Mouse (Mus musculus) heart, embryonic 15.5 days (tissue): ENCODE data around the gene Dnah8. TPM values are rescaled to one million over a fixed set of nuclear protein-coding genes. Genes with fewer than 3 reads are reported as not detected.

Source experiments
- ATAC-seq: fragments of 200-750 bp; cut with Nextera tagmentation; replicated peaks from 2 replicates; pipeline ENCODE4 v1.8.0; 2017; ENCODE audit warnings: low read depth, moderate TSS enrichment; ENCODE audit not compliant: insufficient number of reproducible peaks, insufficient read depth, low FRiP score
- H3K27ac ChIP-seq: fragments of 300-500 bp; sonication (generic); 2 replicates; pipeline ENCODE4 v1.5.1; 2015; ENCODE audit warnings: mild to moderate bottlenecking, inconsistent platforms
- H3K27me3 ChIP-seq: fragments of 300-500 bp; sonication (generic); 2 replicates; pipeline ENCODE4 v1.6.1; 2015; ENCODE audit warnings: inconsistent platforms
- H3K36me3 ChIP-seq: fragments of 300-500 bp; sonication (generic); 2 replicates; pipeline ENCODE4 v1.6.1; 2015; ENCODE audit warnings: mild to moderate bottlenecking, inconsistent platforms
- H3K4me1 ChIP-seq: fragments of 300-500 bp; sonication (generic); replicated peaks from 2 replicates; pipeline ENCODE4 v1.6.1; 2015; ENCODE audit warnings: inconsistent platforms
- H3K4me2 ChIP-seq: fragments of 300-500 bp; sonication (generic); 2 replicates; pipeline ENCODE4 v1.6.1; 2015; ENCODE audit warnings: inconsistent platforms, mild to moderate bottlenecking, moderate library complexity
- H3K4me3 ChIP-seq: fragments of 300-500 bp; sonication (generic); 2 replicates; pipeline ENCODE4 v1.5.1; 2015; ENCODE audit warnings: mild to moderate bottlenecking, inconsistent platforms
- H3K9ac ChIP-seq: fragments of 300-500 bp; sonication (generic); 2 replicates; pipeline ENCODE4 v1.6.1; 2015; ENCODE audit warnings: mild to moderate bottlenecking, inconsistent platforms
- H3K9me3 ChIP-seq: fragments of 300-500 bp; sonication (generic); replicated peaks from 2 replicates; pipeline ENCODE4 v1.6.1; 2016; ENCODE audit warnings: inconsistent platforms
- WGBS: fragments of 180-500 bp; shearing (Covaris S2); methylation state at CpG from one replicate; pipeline ENCODE4 v1.1.7; 2015; ENCODE audit warnings: mixed read lengths; 5-methylcytosine and 5-hydroxymethylcytosine counted together
- polyA plus RNA-seq: library from polyadenylated mRNA; unstranded; fragments of >200 nt; fragmentation: Nextera tagmentation; extraction: Ambion mirVana; gene quantifications from 2 replicates; pipeline ENCODE4 v1.2.1, GENCODE M21; 2015

Dnah8 gene
- polyA plus RNA-seq, 1 experiment from 2014 or later, result 1.3 TPM

DNA sequence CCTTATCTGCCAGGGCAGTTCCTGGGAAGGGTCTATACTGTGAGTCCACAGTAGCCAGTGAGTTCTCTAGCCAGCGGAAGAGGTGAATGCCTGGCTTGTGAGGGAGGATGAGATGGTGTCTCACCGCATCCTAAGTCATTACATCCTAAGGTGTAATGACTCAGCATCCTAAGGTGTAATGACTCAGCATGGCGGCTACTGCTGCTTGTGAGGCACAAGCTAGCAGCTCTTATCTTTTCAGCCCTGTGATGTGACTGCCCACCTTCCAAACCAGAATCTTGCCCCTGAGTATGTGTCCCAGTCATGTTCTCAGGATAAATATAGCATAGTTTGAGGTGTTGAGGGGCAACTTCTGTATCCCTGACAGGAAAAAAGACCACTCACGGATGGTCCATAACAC is 211.3 kb downstream of the Dnah8 start:
- 69% methylated on average over 4 of the region's 4 CpGs for WGBS
- Histone ChIP-seq H3K27ac (0 out of 2 replicates have a peak overlapping the region, but pooled peaks have one; percentile 20), H3K9me3 (no peaks in the 10 kb centered on the region), H3K4me1 (peaks cover 4% of the 10 kb centered on the region; the same call in 1 of the 2 replicates), H3K4me3 (no peak overlapping the region), H3K36me3 (no peaks in the 10 kb centered on the region), H3K4me2 (no peak overlapping the region), H3K9ac (no peak overlapping the region), H3K27me3 (no peaks in the 10 kb centered on the region)
- ATAC-seq, result no peak

DNA sequence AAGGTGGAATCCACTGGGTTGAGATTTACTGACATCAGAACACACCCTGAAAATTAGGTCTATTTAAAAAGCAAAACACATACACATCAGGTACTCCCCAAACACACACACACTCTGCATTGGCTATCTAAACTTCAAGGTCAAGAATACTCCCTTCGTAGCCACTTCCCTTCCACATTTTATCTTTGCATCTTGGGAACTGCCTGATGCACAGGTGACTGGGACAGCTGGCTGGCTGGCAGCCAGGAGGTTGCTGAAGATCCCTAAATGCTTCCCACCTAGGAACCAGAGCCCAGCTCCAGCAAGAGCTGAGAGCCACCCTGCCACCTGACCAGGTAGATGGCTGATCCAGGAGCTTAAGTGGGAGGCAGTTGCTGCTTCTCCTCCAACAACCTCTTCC is 212.9 kb downstream of the Dnah8 start:
- no peak for ATAC-seq
- Histone ChIP-seq H3K36me3 (no peaks in the 10 kb centered on the region), H3K9me3 (no peaks in the 10 kb centered on the region), H3K27ac (no peak overlapping the region), H3K4me1 (peaks cover 4% of the 10 kb centered on the region; the same call in 1 of the 2 replicates), H3K9ac (no peak overlapping the region), H3K27me3 (no peaks in the 10 kb centered on the region), H3K4me2 (no peak overlapping the region), H3K4me3 (no peak overlapping the region)
- WGBS, result 61% methylated on average over 1 of the region's 1 CpGs

DNA sequence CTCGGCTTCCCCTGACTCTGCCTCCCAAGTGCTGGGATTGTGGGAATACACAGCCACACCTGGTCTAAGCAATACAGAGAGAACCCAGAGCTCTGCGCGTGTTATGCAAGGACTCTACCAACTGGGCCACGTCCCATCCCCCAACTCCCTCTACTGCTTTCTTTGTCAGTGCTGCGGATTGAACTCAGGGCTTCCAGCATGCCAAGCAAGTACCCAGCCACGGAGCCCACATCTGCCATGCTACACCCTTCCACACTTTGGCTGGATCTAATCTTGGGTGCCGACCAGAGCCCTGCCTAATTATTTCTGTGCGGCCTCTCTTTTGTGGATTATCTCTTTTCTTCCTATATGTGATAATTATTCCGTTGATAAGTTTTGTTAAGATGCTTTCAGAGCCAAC is 215.9 kb downstream of the Dnah8 start:
- Histone ChIP-seq H3K4me2 (no peak overlapping the region), H3K9me3 (no peaks in the 10 kb centered on the region), H3K4me3 (no peak overlapping the region), H3K9ac (no peak overlapping the region), H3K36me3 (no peaks in the 10 kb centered on the region), H3K27me3 (no peaks in the 10 kb centered on the region), H3K4me1 (no peaks in the 10 kb centered on the region), H3K27ac (no peak overlapping the region)
- 66% methylated on average over 9 of the region's 9 CpGs for WGBS
- no peak for ATAC-seq

DNA sequence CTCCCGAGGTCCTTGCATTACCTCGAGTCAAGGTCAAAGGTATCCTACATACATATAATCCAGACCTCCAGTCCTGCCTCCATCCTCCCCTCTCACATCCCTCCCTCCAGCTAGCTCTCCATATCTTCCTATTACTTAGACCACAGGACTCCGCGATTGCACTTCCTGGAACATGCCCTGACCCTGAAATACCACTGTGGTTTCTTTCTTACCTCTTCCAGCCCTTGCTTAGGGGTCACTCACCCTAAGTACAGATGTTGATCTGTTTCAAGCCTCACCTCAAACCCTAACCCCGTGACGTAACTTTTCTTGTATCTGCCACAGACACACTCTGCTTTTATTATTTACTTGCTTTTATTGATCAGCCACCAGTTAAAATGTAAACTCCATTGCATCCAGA is 218.2 kb downstream of the Dnah8 start:
- Histone ChIP-seq H3K27ac (no peak overlapping the region), H3K9ac (no peak overlapping the region), H3K27me3 (no peaks in the 10 kb centered on the region), H3K9me3 (no peaks in the 10 kb centered on the region), H3K4me1 (no peaks in the 10 kb centered on the region), H3K4me2 (no peak overlapping the region), H3K36me3 (no peaks in the 10 kb centered on the region), H3K4me3 (no peak overlapping the region)
- no peak for ATAC-seq
- WGBS, result 69% methylated on average over 6 of the region's 6 CpGs

DNA sequence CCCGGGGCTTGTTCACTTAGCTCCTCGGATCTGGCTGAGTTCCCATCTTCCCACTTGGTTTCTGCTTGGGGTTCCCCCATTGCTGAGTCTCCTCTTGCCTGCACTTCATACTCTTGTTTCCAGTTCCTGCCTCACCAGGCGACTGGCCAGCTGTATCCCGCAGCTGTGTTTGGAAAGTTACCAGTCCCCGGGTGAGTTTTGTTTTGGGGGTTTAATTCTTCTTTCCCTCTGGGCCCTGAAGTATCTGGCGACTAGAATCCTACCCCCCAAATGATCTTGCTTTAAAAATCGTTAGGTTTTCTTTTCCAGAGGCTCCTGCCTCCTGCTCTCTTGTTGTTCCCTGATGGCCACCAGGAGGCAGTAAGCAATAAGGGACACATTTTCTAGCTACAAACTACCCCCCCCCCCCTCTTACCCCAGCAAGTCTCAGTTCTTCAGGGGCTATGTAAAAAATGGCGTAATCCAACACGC is 220.2 kb downstream of the Dnah8 start:
- Histone ChIP-seq H3K4me3 (no peak overlapping the region), H3K9ac (no peak overlapping the region), H3K36me3 (no peaks in the 10 kb centered on the region), H3K9me3 (no peaks in the 10 kb centered on the region), H3K4me1 (no peaks in the 10 kb centered on the region), H3K27me3 (no peaks in the 10 kb centered on the region), H3K27ac (no peak overlapping the region), H3K4me2 (no peak overlapping the region)
- WGBS, result 41% methylated on average over 9 of the region's 9 CpGs
- ATAC-seq, result no peak

DNA sequence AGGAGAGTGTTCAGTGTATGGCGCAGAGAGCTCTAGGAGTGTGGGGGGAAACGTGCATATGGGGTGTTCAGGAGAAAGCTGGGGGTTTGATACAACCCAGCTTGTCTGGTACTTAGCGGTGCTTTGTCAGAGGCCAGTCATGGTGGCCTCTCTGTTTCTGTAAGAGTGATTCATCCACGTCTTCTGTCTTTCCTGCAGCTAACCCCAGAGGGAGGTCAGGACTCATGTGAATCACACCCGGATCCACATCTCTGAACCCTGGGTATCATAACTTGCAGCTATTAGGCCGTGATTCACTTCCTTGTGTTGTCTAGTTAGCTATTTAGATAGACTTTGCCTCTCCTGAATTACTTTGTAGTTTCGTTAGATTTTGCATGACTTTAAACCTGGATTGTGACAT is 223.3 kb downstream of the Dnah8 start:
- H3K27me3 ChIP-seq, result no peaks in the 10 kb centered on the region
- H3K4me3 ChIP-seq, result no peak overlapping the region
- 85% methylated on average over 7 of the region's 7 CpGs for WGBS
- H3K4me2 ChIP-seq, result no peak overlapping the region
- H3K36me3 ChIP-seq, result no peaks in the 10 kb centered on the region
- H3K27ac ChIP-seq, result no peak overlapping the region
- H3K9ac ChIP-seq, result no peak overlapping the region
- no peaks in the 10 kb centered on the region for H3K9me3 ChIP-seq
- H3K4me1 ChIP-seq, result no peaks in the 10 kb centered on the region
- ATAC-seq, result no peak

DNA sequence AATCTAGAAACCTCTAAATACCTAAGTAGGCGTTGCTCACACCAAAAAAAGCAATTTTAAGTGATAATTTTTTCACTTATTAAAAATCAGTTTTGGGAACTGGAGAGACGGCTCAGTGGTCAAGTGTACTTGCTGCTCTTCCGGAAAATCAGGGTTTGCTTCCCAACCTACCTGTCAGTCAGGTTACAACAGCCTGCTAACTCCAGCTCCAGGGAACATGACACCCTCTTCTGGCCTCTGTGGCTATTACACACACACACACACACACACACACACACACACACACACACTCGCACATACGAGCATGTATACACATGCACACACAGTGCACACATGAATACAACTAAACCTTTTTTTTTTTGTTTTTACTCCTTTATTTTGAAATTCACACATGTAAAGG is 223.9 kb downstream of the Dnah8 start:
- Histone ChIP-seq H3K4me1 (no peaks in the 10 kb centered on the region), H3K36me3 (no peaks in the 10 kb centered on the region), H3K4me3 (no peak overlapping the region), H3K4me2 (no peak overlapping the region), H3K9ac (no peak overlapping the region), H3K9me3 (no peaks in the 10 kb centered on the region), H3K27ac (no peak overlapping the region), H3K27me3 (no peaks in the 10 kb centered on the region)
- no peak for ATAC-seq
- WGBS, result 93% methylated on average over 5 of the region's 5 CpGs

DNA sequence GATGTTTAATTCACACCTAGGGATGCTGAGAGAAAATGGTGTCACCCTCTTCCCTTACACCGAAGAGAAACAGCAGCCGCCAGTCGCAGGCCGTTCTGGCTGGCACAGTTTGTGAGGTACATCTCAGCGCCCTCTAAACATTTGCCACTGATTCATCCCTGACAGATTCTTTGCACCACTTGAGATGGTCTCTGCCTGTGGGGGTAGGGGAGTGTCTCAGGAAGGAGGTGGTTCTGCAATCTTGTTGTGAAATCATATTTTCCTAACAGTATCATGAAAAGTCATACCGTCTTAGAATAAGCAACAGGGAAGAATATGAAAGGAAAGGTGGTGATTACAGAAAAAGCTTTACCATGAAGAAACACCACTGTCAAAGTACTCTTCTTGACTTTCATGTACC is 224.7 kb downstream of the Dnah8 start:
- no peak for ATAC-seq
- WGBS, result 70% methylated on average over 6 of the region's 6 CpGs

DNA sequence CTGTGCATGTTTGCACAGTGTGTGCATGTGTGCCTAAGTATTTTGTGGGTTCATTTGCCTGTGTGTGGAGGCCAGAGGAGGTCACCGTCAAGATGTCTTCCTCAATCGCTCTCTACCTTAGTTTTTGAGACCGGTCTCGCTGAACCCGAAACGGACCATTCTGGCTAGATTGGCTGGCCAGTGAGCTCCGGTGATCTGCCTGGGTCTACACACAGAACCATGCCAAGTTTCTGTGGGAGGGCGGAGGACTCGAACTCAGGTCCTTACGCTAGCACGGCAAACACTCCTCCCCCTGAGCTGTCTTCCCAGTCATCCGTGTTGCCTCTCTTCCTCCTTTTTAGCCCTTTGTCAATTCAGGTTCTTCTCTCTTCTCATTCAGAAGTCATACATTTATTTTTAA is 225.7 kb downstream of the Dnah8 start:
- H3K9me3 ChIP-seq, result no peaks in the 10 kb centered on the region
- WGBS, result 94% methylated on average over 12 of the region's 12 CpGs
- no peak overlapping the region for H3K4me2 ChIP-seq
- no peaks in the 10 kb centered on the region for H3K4me1 ChIP-seq
- no peak for ATAC-seq
- H3K4me3 ChIP-seq, result no peak overlapping the region
- H3K27me3 ChIP-seq, result no peaks in the 10 kb centered on the region
- H3K9ac ChIP-seq, result no peak overlapping the region
- H3K36me3 ChIP-seq, result no peaks in the 10 kb centered on the region
- no peak overlapping the region for H3K27ac ChIP-seq

More for the DNA sequence above, 224.7 kb downstream of the Dnah8 start:
- Histone ChIP-seq H3K9me3 (no peaks in the 10 kb centered on the region), H3K4me1 (no peaks in the 10 kb centered on the region), H3K36me3 (no peaks in the 10 kb centered on the region), H3K4me2 (no peak overlapping the region), H3K9ac (no peak overlapping the region), H3K27me3 (no peaks in the 10 kb centered on the region), H3K27ac (no peak overlapping the region), H3K4me3 (no peak overlapping the region)

DNA sequence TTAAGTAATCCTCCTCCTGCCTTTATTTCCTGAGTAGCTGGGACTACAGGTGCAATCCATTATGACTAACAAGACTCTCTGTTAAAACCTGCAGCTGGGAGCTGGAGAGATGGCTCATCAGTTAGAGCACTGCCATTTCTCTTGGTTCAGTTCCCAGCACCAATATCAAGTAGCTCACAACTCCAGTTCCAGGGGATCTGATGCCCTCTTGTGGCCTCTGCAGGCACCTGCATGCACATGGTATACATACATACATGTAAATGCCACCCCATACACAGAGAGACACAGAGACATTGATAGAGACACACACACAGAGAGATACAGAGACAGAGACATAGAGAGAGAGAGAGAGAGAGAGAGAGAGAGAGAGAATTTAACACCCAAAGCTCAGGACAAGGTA is 228.2 kb downstream of the Dnah8 start:
- H3K9ac ChIP-seq, result no peak overlapping the region
- no peak overlapping the region for H3K27ac ChIP-seq
- ATAC-seq, result no peak
- H3K4me1 ChIP-seq, result no peaks in the 10 kb centered on the region
- H3K27me3 ChIP-seq, result no peaks in the 10 kb centered on the region
- no peaks in the 10 kb centered on the region for H3K36me3 ChIP-seq
- H3K9me3 ChIP-seq, result no peaks in the 10 kb centered on the region
- H3K4me2 ChIP-seq, result no peak overlapping the region
- H3K4me3 ChIP-seq, result no peak overlapping the region

DNA sequence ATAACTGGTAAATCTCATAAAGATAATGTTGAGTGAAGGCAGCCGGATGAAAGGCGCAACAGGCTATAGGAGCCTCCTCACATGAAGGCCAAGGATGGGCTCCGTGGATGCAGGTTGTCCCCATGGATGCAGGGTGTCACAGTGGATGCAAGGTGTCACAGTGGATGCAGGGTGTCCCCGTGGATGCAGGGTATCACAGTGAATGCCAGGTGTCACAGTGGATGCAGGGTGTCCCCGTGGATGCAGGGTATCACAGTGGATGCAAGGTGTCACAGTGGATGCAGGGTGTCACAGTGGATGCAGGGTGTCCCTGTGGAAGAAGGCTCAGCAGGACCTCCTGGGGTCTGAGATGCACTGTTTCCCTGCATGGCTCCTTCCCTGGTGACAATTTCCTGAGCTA is 233.2 kb downstream of the Dnah8 start:
- Histone ChIP-seq H3K36me3 (no peaks in the 10 kb centered on the region), H3K4me2 (no peak overlapping the region), H3K4me1 (no peaks in the 10 kb centered on the region), H3K9me3 (no peaks in the 10 kb centered on the region), H3K9ac (no peak overlapping the region), H3K27ac (no peak overlapping the region), H3K4me3 (no peak overlapping the region), H3K27me3 (no peaks in the 10 kb centered on the region)
- 87% methylated on average over 5 of the region's 5 CpGs for WGBS
- ATAC-seq, result no peak

DNA sequence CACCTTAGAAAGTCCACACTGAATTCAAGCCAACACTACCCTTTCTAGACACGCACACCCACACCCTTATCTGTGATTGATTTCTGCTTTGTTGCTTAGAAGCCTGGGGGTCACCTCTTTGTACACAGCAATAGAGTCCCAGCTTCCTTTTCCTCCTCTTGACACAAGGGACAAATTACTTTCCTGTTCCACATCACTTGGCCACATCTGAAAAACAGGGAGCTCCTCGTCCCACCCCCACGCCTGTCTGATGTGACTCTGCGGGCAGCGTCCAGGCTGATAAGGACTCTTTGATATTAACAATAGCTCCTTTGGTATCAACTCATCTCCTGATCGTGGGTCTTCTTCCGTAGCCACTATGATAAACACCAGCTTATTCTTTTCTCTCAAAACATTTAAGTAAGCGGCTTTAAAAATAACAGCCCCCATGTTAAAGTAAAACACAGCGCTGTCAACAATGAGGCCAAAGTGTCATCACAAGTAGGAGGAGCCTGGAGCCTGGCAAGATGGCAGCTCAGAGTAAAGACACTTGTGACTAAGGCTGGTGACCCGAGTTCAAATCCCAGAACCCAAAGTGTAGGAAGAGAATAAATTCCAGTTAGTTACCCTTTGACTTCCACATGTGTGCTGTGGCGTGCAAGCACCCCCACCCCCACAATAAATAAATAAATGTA is 234.6 kb downstream of the Dnah8 start:
- ATAC-seq, result no peak
- H3K9me3 ChIP-seq, result no peaks in the 10 kb centered on the region

More for the DNA sequence above, 234.6 kb downstream of the Dnah8 start:
- no peaks in the 10 kb centered on the region for H3K36me3 ChIP-seq
- no peaks in the 10 kb centered on the region for H3K27me3 ChIP-seq
- H3K4me3 ChIP-seq, result no peak overlapping the region
- no peak overlapping the region for H3K9ac ChIP-seq
- H3K27ac ChIP-seq, result no peak overlapping the region
- no peak overlapping the region for H3K4me2 ChIP-seq
- no peaks in the 10 kb centered on the region for H3K4me1 ChIP-seq
- 43% methylated on average over 11 of the region's 11 CpGs for WGBS
